Mouse (Mus musculus) embryo, embryonic 10 days (tissue): ENCODE measurements around the gene Celf3.

Source experiments
- DNase-seq: peaks from one replicate; pipeline ENCODE4 v3.0.0-alpha.2; 2015; ENCODE audit warnings: low spot score

Celf3 gene

DNA sequence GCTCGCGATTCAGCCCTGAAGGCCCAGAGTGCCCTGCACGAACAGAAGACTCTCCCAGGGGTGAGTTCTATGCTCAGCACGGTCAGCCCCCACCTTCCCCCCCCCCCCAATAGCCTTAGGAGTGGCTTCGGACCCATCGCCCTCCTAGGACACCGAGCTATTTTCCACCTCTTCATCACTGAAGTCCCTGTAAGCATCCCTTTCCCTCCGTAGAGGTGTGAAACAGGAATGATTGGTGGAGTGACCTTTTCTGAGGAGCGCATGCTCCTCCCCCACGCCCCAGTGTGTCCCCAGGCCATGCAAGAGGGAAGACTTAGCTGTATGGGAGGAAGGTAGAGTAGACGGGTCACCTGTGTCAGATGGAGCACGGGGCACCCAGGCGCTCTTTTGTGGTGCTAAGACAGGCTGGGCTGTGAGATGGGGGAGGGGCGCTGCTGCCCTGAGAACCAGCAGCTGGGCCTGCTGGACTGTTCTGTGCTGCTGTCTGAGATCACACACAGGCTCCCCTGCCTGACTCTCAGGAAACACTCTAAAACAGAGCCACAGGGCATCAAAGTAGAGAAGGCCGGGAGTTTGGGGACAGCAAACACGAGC lies 2.3 kb downstream of the Celf3 start, which contains the start of gene Riiad1:
Riiad1 (minus strand) TSS at position 51 of the 594 bp plus-strand sequence.
- peak; percentile 29 for DNase-seq

DNA sequence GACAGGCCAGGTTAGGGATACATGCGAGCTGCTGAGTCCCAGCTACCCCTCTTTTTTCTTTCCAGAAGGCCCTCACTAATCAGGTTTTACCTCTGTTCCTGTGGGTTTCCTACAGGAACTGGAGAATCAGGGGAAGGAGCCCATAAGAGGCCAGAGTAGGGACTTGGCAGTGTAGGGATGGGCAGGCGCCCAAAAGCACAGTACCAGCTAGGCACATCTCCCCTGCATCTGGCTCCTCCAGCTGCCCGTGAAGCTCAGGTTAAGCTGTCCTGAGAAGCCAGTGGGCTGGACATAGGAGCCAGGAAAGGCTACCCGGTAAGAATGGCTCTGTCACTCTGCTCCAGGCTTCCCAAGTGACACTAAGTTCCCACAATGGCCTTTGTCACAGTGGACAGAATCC lies 3.3 kb downstream of the Celf3 start:
- no peak for DNase-seq

DNA sequence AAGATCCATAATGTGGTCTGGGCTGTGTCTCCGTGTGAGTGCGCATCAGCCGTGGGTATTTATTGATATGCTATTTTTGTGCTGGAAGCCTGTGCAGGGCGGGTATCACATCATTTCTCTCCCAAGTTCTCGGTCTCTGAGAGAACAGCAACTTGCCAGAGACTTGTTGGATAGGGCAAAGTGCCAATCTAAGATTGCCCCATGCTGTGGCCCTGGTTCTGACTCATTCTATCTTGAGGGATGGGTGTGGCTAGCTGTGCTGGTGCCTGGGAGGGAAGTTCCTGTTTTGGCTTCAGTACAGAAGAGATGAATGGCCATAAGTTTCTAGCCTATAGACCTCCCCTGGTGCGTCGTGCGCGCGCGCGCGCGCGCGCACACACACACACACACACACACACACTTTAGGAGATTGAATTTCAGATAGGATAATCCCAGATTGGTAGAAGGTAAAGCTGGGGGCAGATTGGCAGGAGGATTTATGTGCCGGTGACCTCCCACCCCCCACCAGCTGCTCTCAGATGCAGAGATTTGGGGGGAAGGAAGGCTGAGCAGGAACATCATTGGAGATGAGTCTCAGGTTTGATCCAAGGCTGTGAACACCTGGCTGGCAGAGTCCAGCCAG lies 4.8 kb downstream of the Celf3 start:
- DNase-seq, result no peak

DNA sequence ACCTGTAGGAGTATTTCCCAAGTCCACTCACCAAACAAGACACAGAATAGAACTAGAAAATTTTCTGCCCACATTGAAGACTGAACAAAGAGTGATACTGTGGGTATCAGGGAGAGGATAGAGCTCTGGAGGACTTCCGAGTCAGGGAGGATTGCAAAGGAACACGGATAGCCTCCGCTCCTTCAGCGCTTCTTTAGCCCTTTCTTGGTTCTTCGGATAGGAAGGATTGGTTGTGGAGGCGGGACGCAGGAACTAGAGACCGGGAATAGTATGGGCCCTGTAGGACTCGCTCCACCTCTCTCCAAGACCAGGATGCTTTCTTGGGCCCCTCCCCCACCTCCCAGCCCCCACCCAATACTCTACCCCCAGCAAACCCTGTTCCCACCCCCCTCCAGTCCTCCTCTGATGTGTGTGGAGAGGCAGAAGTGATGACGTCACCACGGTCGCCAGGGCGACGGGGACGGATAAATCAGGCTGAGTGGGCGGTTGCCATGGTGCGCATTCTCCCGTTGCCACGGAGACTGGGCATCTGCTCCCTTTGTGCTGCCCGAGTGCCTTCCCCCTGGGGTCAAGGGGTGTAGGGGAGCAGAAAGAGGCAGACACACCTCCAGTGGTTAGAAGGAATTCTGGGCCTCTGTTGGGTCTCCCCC lies 5.8 kb downstream of the Celf3 start:
- DNase-seq, result peak; percentile 96

DNA sequence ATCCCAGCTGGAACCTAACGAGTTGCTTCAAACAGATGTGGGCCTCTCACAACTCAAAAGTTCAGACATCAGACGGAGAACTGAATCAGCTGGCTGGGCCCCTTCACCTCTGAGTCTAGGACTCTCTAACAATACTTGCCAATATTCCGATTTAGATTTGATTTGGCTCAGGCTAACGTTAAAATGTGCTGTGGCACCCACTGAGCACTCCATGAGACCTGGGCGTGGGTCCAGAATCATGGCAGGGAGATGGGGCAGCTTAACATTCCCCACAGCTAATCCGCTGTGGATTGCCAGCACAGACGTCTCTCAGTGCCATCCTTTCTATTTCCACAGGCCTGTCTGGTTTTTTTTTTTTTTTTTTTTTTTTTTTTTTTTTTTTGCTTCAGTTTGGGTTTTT lies 7.8 kb downstream of the Celf3 start:
- DNase-seq, result no peak

DNA sequence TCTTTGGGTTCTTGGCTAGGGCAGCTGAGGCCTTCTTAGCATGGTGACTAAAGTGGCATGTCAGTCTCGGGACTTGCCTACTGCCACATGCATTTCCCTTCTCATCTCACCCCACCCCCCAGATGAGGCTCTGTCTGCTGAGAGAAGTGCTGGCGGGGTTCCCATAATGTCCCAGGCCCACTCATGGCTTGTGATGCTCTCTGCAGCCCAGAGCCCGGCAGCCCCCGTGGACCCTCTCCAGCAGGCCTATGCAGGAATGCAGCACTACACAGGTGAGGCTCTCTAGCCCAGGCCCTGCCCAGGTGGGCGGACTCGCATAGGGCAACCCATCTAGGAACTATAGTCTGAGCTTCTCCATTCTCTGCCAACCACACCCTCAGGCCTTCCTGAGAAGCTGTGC lies 9.5 kb downstream of the Celf3 start:
- no peak for DNase-seq

DNA sequence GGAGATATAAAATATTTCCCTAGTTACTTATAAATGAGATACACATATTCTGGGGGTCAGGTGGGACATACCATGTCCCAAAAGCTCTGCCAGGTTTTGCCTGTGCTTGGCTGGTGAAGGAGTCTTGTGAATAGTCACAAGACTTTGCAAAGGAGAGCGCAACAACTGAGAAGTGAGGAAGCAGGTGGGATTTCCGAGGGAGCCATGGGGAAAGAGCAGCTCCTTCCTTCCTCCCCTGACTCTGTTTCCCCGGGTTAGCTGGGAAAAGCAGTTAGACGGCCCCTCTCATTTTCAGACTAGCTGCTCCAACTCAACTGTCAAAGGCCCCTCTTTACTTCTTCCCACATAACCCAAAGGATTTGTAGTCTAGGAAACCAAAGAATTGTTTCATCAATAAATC lies 19.1 kb downstream of the Celf3 start:
- DNase-seq, result no peak

DNA sequence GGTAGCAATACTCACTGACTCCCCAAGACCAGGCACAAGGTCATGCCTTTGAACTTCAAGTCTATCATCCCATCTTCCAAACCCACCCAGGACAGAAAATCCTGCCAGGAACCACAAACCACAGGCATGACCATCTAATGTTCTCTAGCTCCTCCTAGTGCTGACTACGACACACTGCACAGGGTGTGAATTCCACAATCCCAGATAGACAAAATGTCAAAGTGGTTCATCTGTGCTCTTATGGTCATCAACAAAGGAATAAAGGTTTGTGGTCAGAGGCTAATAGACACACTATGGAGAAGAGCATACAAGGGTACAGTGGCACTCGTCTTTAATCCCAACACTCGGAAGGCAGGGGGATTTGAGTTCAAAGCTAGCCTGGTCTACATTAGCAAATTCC lies 24.1 kb downstream of the Celf3 start:
- peak; percentile 46 for DNase-seq

DNA sequence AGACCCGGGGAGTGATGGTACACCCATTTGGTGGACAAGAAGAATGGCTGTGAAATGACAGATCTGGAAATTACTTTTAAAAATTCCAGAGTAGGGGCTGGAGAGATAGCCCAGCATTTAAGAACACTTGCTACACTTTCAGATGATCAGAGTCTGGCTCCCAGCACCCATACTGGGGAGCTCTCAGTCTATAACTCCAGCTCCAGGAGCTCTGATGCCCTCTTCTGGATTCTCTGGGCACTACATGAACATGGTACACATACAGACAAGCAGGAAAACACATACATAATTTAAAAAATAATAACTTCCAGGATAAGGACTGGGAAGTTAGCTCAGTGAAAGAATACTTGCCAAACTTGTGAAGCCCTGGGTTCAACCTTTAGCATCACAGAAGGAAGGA lies 28.6 kb downstream of the Celf3 start:
- no peak for DNase-seq

DNA sequence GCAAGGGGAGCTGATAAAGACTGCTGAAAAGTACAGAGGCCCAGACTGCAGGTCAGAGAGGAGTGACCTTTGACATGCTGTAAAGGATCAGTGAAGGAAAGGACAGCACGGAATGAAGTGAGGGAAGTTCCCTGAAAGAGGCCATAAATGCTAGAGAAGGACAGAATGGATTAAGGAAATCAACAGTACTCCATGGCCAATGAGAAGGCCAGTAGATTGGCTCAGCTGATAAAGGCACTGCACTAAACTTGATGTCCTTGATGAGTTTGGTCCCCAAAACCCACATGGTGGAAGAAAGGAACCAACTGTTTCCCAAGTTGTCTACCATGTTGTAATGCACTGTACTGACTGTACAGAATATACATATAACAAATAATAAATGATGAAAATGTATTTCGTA lies 48.6 kb downstream of the Celf3 start:
- DNase-seq, result no peak

DNA sequence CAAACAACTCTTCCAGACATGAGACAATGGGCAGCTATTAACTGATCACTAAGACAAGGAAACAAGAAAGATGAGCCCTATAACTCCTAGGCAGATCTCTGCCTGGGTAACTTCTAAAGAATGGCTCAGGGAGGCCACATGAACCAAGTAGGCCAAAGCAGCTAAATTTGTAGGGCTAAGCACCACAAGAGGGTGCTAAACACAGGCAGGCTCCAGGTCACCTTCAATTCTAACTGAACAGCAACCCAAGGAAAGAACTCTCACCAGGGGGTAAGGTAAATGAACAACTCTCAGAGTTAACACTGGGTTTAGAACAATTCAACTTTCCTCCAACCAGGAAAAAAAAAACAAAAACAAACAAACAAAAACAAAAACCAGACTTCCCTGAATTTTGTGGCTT lies 55.9 kb downstream of the Celf3 start:
- peak; percentile 34 for DNase-seq

DNA sequence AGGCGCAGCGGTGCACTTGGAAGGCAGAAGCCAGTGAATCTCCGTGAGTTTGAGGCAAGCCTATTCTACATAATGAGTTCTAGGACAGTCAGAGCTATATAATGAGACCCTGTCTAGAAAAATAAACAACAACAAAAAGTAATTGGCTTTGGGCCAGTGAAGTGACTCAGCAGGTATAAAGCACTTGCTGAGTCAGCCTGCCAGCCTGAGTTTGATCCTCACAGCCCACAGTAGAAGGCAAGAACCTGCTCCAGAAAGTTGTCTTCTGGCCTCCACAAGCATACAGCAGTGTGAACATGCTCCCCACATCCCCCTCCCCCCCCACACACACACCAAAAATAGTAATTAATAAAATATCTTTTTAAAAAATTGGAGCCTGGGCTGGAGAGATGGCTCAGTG lies 59.1 kb downstream of the Celf3 start:
- DNase-seq, result no peak
